Mouse (Mus musculus) A20 (cell line): ENCODE measurements around the gene Pabpc1l.

Experiments
- DNase-seq: peaks from one replicate; pipeline ENCODE4 v3.0.0-alpha.2; 2011; ENCODE audit warnings: low read depth, low spot score

Gene Pabpc1l

GRCm38 (mm10) chr2:164025150-164025549 lies at the start of gene Pabpc1l:
Gene Pabpc1l (plus strand): TSS chr2:164025450.
- no peak for DNase-seq

DNA sequence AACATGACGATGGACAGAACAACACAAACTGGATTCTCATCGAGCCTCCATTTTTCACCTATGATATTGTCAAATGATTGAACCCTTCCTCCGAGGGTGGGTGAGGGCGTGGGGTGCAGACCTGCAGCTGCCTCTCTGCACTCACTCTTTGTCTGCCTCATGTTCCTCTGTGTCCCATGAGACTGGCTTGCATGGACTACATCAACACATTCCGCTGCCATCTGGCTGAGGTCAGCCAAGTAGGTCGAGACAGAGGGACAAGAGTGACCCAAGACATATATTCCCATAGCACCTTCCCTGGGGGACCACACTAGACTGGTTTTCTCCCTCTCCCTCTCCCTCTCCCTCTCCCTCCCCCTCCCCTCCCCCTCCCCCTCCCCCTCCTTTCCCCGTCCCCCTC lies 48.8 kb upstream of the Pabpc1l start:
- no peak for DNase-seq

DNA sequence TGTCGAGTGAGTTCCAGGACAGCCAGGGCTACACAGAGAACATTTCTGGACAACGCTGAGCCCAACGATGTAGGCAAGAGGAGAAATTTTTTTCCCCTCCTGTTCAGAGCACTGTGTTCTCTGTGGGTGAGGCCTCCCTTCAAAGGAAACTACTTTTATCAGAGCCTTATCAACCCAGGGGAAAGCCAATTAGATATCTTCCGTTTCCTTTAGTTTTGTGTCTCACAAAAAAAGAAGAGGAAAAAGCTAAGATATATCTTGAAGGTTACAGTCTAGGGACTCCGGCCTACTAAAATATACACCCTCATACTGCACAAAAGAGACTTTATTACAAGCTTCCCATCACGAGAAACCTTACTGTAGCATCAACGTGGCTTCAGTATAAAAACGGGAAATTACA lies 38.0 kb upstream of the Pabpc1l start:
- DNase-seq: no peak

- no peak for DNase-seq
These were observed 32.4 kb upstream of the Pabpc1l start for GRCm38 (mm10) chr2:163992871-163993270.

- no peak for DNase-seq
These were observed 30.6 kb upstream of the Pabpc1l start, which contains the start of gene Ywhab for GRCm38 (mm10) chr2:163994654-163994976. Gene Ywhab (plus strand): TSS chr2:163994960.

- peak; percentile 95 for DNase-seq
These were observed 30.0 kb upstream of the Pabpc1l start for GRCm38 (mm10) chr2:163994977-163995862.

DNA sequence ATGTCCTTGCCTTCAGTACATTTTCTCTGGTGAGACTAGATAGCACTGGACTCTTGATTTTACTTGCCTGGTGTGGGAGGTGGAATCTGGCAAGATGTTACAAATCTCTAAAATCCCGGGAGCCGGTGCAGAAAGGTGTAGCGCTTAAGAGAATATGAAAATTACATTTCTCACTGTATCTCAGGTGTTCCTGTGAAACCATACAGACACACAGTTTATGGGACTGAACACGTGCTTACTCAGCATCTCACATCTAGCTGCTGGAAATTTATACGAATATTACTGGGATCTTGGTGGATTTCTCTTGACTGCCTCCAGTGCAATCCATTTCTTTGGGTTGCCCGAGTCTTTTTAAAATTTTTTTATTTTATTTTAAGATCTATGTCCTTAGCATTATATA lies 29.0 kb upstream of the Pabpc1l start:
- DNase-seq: no peak

DNA sequence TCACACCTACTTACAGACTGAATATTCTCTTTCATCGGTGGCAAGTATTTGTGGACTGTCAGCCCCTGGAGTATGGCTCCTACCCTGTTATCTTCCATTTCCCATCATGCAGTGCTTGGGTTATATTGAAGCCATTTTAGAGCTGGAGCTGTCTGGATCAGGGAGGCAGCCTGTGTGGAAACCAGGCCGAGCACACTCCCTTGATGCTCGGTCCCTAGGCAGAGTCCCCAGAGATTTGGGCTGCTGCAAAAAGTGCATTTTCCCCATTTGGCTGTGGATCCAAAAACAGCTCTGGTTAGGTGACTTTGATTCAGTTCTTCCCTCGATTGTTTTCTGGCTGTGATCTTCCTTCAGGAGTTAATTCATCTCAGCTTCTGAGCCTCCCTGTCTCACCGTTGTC lies 28.4 kb upstream of the Pabpc1l start:
- DNase-seq: no peak

DNA sequence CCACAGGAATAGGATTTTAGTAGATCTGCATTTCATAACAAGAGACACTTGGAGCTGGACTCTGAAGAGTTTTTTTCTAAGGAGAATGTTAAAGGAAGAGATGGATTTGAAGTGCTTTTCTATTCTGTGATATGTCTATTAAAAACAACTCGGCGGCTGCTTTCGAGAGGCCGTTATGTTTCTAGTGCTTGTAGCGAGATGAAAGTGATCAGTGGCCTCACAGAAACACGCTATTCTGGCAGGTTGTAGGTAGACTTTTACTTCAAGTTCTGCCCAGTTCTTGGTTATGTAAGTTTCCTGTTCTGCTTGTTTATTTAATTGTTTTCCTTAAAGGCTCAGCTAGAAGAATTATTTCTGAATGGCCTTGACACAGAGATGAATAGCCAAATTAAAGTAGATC lies 26.3 kb upstream of the Pabpc1l start:
- DNase-seq: no peak

- DNase-seq: no peak
These were observed 22.6 kb upstream of the Pabpc1l start for GRCm38 (mm10) chr2:164002637-164003036.

DNA sequence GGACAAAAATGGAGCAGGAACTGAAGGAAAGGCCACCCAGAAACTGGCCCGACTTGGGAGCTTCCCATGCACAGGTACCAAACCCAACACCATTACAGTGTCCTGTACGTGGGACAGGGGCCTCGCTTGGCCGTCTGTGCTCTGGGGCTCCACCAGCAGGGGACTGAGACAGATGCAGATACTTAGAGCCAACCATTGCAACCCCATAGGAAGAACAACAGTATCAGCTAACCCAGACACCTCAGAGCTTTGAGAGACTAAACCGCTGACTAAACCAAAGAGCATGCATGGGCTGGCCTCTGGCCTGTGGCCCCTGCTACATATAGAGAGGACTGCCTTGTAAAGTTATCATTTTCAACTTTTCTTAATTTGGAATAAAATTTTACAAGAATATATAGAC lies 20.7 kb upstream of the Pabpc1l start:
- DNase-seq: no peak

DNA sequence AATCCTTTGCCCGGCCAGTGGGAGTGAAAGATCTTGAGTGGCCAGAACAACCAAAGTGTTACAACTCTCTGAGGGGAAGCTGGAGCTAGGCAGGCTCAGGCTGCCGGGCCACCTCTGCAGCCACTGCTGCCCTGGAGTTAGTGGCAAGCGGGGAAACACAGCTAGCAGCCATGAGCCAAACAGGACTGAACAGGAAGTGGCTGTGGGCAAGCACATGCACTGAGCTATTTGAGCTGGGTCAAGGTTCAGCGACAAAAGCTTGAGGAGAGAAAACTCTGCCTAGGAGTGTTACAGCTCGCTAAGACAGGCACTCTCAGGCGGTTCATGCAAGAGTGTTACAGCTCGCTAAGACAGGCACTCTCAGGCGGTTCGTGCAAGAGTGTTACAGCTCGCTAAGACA lies 18.3 kb upstream of the Pabpc1l start:
- DNase-seq: peak; percentile 35

DNA sequence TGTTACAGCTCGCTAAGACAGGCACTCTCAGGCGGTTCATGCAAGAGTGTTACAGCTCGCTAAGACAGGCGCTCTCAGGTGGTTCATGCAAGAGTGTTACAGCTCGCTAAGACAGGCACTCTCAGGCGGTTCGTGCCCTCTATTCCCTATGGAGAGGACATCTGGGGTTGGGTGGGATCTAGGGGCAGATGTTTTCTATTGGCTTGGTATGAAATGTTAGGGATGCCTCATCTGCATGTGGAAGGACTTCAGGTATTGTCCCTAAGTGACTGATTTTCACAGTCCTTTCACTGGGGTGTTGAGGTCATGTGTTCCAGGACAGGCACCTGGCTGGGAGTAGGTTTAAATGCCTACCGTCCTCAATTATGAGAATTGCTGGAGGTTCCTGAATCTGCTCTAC lies 17.7 kb upstream of the Pabpc1l start:
- no peak for DNase-seq

GRCm38 (mm10) chr2:164007987-164008545 lies 17.2 kb upstream of the Pabpc1l start:
- no peak for DNase-seq

DNA sequence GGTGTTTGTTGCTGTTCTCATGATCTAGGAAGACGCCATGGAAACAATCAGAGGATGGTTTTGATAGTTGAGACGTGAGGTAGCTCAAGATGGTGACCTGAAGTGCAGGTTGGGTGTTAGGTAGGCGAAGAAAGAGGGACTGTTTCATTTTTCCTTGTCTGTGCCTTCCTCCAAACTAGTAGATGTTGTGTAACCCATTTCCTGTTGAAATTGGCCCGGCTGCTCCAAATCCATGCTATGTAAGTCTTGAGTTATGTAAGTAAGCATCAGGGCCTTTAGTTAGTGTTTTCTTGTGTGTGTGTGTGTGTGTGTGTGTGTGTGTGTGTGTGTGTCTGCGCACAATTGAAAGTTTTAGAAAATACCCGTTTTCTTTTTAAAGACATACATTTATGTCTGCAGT lies 16.0 kb upstream of the Pabpc1l start:
- no peak for DNase-seq

DNA sequence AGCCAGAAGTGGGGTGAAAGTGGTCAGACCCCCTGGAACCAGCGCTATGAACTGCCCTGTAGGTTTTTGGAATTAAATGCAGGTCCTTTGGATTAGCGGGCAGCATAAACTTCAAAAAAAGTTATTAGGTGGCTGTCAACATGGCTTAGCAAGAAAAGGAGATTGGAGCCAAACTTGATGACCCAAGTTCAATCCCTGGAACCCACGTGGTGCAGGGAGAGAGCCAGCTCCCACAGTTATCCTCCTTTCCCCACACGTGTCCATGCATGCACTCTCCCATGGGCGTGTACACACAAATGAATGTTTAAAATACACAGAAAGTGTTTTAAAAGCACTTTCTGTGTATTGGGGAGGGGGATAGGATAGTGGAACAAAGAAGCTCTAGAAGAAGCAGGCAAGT lies 14.8 kb upstream of the Pabpc1l start:
- DNase-seq: no peak

DNA sequence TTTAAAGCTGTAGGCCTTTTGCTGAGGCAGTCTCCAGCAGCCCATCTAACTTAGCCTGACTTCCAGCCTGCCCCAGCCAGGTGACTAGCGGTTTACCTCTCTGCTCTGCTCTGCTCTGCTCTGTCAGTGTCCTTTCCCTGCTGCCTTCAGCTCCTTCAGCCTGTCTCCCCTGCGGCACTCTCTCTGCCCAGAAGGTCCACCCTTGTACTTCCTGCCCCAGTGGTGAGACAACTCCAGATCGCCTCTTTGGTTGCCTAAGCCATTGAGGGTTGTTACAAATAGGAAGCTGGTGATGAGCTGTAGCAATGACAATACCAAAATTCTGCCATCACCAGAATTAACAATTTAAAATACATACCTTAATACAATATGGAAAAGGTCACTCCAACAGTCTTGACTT lies 14.3 kb upstream of the Pabpc1l start:
- no peak for DNase-seq

- DNase-seq: no peak
These were observed 9.9 kb upstream of the Pabpc1l start for GRCm38 (mm10) chr2:164015304-164015703.

DNA sequence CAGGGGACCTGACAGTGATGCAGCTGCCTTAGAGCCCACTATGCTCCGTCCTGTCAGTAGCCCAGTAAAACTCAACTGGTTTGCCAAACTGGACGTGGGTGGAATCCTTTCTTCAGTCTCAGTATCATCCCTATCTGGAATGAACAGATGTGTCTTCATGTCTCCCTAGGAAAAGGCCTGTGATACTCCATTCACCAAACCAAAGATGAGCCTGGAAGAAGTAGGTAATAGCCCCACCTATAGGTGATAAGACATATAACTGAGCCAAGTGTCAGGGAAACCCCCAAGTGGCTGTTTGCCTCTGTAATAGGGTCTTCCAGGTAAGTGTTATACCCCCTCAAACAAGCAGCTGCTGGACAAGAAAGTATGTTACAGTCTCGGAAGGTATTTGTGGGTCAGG lies 6.3 kb upstream of the Pabpc1l start:
- DNase-seq: no peak

DNA sequence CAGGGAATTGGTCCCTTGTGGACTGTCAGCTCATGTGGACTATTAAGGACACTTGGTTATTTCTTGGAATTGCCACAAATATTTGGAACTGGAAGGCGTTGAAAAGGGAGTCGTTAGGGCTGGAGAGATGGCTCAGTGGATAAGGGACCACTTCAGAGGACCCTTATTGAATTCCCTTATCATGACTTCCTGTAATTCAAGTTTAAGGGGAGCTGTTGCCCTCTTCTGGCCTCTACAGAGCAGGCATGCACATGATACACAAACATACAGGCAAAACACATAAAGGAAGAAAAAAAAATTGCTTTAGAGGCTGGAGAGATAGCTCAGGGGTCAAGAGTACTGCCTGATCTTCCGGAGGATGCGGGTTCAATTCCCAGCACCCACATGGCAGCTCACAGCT lies 5.3 kb upstream of the Pabpc1l start:
- no peak for DNase-seq

GRCm38 (mm10) chr2:164022104-164022503 lies 3.1 kb upstream of the Pabpc1l start:
- DNase-seq: no peak

GRCm38 (mm10) chr2:164031147-164031546 lies 5.9 kb downstream of the Pabpc1l start:
- no peak for DNase-seq

DNA sequence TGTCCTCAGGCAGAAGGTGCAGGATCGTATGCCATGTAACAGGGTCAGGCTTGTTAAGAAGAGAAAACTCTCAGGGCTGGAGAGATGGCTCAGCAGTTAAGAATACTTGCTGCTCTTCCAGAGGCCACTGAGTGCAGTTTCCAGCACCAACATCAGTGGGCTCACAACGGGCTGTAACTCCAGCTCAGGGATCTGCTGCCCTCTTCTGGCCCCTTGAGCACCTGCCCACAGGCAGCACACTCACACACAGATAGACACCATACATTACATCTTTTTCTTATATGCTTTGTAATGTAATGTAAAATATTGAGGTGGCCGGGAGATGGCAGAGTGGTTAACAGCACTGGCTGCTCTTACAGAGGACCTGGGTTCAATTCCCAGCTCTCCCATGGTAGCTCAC lies 7.7 kb downstream of the Pabpc1l start:
- no peak for DNase-seq
